Mouse (Mus musculus) heart, adult 8-10 months (tissue): ENCODE measurements at regions not wholly inside any gene's neighbourhood (a gene's known extent, or its start where the extent isn't known, plus 50 kb on each side); places are given as distances from the start of the nearest gene placed in this dataset.

Experiments used
- DNase-seq: peaks from one replicate; pipeline ENCODE4 v3.0.0; 2022; ENCODE audit warnings: low spot score

DNA sequence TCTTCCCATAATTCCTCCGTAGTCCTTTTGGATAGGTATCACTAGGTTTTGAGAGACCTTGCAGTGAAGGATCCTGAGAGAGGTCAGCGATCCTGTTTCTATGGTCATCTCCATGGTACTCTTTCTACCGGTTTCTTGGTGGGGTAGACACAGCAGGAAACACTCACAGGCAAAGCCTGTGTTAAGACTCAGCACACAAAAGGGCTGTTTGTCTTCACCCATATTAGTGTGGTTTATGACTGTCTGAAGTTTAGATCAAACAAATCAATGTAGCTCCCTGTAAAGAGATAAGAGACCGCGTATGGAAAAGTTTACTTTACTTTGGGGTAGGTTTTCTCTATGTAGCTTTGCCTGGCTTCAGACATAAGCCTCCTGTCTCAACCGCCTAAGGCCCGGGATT is 282.5 kb upstream of the Rbms1 start:
- no peak for DNase-seq

DNA sequence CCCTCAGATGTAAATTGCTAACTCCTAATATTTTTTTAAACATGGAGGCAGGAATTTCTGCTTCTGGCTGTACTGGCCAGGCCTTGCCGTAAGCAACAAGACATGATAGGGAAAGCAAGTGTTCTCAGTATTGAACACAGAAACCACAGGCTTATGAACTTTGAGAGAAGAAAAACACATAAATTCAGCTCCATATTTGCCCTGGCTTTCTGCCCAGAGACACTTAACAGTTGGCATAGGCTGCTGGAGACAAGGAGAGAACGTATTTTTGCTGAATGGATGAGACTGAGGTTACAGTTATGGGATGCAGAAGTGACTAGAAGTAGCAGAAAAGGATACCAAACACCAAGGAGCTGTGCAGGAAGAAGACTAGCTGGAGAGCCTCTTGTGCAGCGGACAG is 258.7 kb upstream of the Rbms1 start:
- peak; percentile 20 for DNase-seq

DNA sequence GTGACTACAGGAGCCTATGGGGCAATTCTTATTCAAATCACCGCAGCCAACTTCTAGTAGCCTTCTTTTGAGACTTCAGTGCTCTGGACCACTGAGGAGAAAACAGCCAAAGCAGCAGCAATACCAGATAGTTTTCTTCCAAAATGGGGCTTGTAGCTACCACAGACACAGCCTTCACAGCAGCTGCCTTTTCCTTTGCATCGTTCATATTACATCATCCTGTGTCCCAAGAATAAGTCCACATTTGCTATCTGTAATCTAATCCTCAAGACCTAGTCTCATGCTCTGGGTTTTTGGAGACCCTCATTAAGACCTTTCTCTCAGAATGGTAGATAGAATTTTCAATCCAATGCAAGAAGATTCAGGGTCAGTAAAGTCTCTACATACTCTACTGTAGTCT is 258.2 kb upstream of the Rbms1 start:
- DNase-seq, result no peak

DNA sequence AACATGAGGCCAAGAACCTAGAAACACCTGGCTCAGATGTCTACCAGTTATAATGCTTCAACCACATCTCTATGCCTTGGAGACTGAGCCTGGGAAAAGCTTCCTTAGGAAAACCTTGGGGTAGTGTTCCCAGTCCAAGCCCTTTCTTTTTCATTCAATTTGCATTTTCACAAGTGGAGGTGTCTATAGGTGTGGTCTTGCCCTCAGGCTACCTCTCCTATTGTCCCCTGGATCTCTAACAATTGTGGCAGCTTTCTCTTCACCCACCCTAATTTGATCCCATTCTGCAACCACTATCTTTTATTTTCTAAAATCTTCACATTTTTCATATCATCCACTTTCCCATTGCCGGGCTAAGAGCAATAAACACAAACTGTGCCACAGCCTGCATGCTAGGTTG is 251.0 kb upstream of the Rbms1 start:
- DNase-seq, result no peak

DNA sequence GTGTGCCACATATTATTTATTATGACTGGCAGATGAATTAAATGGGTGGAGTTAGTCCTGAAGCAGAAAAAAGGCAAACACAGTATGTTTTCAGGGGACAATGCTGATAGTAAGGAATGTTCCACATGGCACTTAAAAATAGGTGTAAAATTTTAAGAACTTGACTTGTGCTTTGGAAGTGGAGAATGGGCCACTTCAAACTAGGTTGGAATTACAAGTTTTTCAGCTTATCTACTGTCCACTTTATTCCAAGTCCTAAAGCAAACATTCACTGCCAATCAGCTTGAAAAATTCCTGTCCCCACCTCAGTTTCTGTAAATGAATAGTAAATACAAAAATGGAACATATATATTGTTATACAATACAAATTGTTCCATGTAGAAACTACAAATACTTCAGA is 238.4 kb upstream of the Rbms1 start:
- DNase-seq, result no peak

DNA sequence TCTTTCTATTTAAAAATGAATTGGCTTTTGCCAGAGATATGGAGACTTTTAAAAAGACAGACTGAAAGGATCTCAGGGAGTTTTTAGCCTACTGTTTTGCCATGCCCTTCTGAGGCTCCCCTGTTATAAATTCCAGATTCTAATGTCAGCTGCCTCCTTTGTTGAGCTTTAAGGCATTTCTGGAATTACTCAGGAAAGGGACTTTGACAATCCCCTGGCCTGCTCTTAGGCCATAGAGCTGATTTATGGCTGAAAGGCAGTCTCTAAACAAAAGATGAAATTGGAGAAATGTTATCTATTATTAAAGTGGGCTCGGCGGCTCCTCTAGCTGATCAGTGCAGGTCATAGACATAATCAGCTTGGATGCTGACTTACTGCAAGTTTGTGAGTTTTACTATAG is 231.0 kb upstream of the Rbms1 start:
- DNase-seq, result no peak

DNA sequence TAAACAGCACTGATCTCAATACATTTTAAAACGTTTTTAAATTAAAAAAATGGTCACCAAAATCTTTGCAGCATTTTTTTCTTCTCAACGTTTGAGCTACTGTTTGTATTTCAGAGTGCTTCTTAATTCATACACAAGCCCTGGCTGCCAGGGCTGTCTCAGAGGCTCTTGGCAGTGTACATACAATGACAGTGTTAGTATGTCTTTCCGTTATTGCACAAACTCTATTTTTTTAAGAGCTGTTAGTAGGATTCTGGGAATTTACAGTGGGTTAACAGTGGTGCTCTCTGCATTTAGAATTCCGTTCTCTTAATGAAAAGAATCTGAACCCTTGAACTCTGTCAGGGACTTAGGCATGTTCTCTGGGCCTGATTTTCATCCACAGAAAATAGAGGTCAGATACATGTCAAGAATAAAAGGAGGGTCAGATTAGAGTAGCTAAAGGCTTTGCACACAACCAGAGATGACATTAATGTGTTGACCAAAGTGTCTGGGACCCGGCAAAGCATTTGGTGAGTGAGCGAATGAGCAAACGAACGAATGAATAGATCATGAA is 219.5 kb upstream of the Rbms1 start:
- DNase-seq, result no peak

DNA sequence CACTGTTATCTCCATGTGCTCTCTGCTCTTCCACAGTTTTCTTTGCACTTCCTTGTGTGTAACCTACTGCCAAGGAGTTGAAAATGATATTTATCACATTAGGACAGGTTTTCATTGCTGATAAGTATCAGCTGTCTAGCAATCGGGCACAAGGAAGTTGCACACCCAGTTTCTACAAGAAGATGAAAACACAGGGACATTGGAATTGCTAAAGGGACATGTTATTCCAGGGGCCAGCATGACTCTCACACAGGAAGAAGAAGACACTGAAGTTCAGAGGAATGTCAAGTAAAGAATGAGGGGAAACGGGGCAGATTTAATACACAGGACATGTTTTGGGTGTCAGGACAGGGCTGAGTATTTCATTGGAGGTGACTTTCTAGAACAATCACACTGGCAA is 214.8 kb upstream of the Rbms1 start:
- DNase-seq, result peak; percentile 4

- peak; percentile 68 for DNase-seq
These were observed 213.8 kb upstream of the Rbms1 start for GRCm38 (mm10) chr2:61176807-61177206.

GRCm38 (mm10) chr2:61173581-61173980 is 210.6 kb upstream of the Rbms1 start:
- DNase-seq, result peak; percentile 48

GRCm38 (mm10) chr2:61161336-61161735 is 198.3 kb upstream of the Rbms1 start:
- DNase-seq, result no peak

DNA sequence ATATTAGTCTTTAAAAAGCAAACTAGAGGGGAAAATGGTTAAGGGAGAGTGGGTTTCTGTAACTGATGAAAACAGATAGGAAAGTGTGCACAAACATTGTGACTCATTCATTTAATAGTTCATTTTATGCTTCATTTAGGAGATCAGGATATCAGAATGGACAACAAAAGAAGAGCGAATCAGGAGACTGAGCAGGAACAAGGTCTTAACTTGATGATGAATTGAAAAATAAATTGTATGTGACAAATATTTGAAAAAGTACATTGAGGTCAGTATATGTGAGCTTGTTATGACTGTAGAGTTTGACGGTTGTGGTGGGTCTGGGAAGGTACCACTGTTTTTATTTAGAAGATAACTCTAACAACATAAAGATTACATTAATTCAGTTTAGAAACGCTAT is 196.8 kb upstream of the Rbms1 start:
- no peak for DNase-seq

- peak; percentile 88 for DNase-seq
These were observed 176.1 kb upstream of the Rbms1 start for GRCm38 (mm10) chr2:61138998-61139631.

- no peak for DNase-seq
These were observed 175.6 kb upstream of the Rbms1 start for GRCm38 (mm10) chr2:61138625-61138997.

DNA sequence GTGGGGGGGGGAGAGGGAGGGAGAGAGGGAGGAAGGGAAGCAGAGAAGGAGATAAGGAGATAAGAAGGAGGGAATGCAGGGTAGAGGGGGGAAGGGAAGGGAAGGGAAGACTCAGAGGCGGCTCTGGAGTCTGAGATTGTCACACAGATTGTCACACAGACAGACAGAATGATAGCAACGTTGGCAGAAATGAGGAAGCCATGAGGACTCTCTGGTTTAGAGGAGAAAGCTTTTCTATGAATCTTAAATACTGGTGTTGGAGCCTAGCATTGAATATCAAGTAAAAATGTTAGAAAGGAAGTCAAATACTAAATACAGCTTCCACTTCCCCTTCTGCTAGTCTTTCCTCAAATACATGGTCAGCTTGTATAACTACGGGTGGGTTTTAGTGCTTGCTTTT is 174.4 kb upstream of the Rbms1 start:
- no peak for DNase-seq

DNA sequence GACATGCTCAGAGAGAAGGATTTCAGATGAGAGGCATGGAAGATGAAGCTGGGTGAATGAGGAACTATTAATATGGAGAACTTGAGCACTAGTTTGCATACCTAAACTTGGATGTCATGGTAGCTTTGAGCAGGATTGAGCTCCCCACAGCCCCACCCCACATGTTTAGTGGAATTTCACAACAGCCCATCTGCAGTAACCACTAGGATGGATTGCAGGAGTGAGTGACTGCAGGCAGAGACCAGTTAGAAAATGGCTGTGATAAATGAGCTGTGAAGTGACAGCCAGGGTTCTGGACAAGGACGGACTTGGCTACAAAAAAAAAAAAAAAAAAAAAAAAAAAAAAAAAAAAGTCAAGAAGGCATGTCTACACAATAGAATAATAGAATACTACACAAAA is 173.9 kb upstream of the Rbms1 start:
- DNase-seq, result peak; percentile 6

- DNase-seq, result no peak
These were observed 160.2 kb upstream of the Rbms1 start for GRCm38 (mm10) chr2:61123046-61123806.

DNA sequence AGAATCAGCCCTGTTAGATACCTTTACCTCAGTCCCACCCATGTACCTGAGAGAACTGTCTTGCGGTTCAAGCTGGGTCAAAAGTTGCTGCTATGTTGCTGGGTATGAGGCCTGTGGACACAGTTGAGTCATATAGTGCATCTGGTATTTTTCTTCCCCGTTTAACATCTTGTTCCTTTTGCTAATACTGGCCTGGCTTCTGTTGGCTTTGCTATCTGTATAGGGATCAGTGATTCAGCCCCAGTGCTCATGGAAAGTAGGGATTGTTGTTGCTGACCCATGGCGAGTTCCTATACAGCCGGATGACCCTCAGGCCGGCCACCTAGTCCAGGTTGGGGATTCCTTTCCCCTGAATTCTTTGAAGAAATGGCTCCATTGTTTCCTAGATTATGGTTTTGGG is 158.3 kb upstream of the Rbms1 start:
- no peak for DNase-seq

DNA sequence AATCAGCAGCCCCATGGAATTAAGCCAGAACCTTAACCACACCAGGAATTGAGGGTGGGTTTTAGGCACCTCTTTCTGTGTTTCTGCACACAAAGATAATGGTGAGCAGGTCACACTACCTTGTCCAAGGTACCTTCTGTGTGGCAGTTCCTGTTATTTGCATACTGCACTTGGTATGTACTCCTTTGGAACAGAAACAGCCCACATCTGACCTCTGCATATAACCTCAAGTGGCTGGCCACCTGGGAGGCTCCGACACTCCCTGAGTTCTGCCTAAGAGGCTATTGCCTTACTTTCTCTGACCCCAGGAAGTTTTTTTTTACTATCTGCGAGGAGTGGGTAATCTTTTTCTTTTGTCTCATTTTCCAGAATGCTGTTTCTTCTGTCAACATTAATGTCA is 151.6 kb upstream of the Rbms1 start:
- no peak for DNase-seq

DNA sequence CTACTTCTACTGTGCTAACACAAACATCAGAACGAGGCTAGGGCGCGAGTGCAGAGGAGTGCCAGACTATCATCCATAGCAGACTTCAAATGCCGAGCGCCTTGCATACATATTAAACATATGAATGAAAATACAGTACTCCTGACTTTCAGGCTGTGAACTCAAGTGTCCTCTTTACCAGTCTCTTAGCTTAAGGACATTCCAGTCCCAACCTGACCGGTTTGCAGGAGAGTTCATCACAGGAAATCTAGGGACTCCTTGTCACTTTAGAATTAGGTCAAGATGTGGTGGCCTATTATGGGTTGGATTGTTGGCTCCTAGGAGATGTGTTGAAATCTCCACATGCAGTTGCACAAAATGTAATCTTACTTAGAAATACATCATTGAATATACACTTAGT is 150.9 kb upstream of the Rbms1 start:
- DNase-seq, result no peak

DNA sequence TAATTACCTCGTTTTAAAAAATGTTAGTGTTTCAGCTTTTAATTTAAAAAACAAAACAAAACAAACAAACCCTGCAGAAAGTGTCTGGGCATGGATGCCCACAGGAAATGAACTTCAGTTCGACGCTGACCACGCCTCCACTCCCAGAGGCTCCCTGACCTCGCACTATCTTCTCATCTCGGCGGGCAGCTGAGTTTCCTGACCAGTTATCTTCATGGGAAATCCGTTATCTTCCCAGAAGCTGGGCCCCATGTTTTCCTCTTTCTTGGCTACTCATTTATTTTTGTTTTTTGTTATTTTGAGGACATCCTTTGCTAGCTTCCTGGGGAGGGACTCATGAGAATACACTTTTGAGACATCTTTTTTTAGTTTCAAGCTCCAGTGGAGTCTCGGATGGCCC is 147.6 kb upstream of the Rbms1 start:
- DNase-seq, result peak; percentile 12

GRCm38 (mm10) chr2:61109564-61109963 is 146.6 kb upstream of the Rbms1 start:
- no peak for DNase-seq

DNA sequence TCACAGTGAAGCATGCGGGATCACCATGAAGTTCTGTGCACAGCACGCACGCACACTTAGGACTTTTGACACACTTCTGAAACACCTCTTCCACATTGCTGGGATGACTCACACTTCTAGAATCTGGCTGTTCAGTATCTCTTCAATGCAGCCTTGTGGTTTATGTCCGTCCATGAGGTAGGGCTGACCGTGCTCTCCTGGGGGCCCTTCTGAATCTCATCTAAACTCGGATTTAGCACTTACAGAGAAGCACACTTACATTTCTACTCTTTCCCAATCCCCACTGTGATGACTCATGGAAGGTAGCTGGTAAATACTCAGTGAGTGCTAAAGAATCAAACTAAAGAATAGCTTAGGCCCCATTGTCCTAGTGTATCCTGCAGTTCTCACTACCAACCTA is 142.2 kb upstream of the Rbms1 start:
- DNase-seq, result no peak
